Mouse (Mus musculus) liver, embryonic 14.5 days (tissue): ENCODE data around the gene Phyh. TPM values are rescaled to one million over a fixed set of nuclear protein-coding genes. Genes with fewer than 3 reads are reported as not detected.

Source experiments
- ATAC-seq: fragments of 200-750 bp; cut with Nextera tagmentation; 2 replicates; pipeline ENCODE4 v1.8.0; 2017; ENCODE audit warnings: moderate number of reproducible peaks, mild to moderate bottlenecking, moderate library complexity; ENCODE audit not compliant: insufficient read depth
- DNase-seq, 3 experiments: peaks; one replicate each; pipeline ENCODE4 v3.0.0-alpha.2; 2012 to 2013; ENCODE audit warnings: low read depth in 3 of 3, low spot score in 3 of 3
- H3K27ac ChIP-seq: fragments of 300-500 bp; sonication (generic); 2 replicates; pipeline ENCODE4 v1.5.1; 2014; ENCODE audit warnings: moderate library complexity, mild to moderate bottlenecking, control low read depth, inconsistent platforms
- H3K27me3 ChIP-seq: fragments of 300-500 bp; sonication (generic); 2 replicates; pipeline ENCODE4 v1.6.1; 2014; ENCODE audit warnings: mild to moderate bottlenecking, low read length, moderate library complexity; ENCODE audit not compliant: control insufficient read depth, insufficient read depth
- H3K36me3 ChIP-seq: fragments of 300-500 bp; sonication (generic); replicated peaks from 2 replicates; pipeline ENCODE4 v1.6.1; 2014; ENCODE audit warnings: low read depth; ENCODE audit not compliant: control insufficient read depth, insufficient read depth
- H3K4me1 ChIP-seq, 2 experiments: fragments of 200-500 bp in 1 of 2; fragments of 300-500 bp in 1 of 2; sonication (generic) in 1 of 2; replicated peaks; 2 replicates each; pipeline ENCODE4 v1.6.1; 2012 to 2014; ENCODE audit warnings: antibody characterized with exemption in 1 of 2, inconsistent platforms in 1 of 2, low read length in 1 of 2; ENCODE audit not compliant: control insufficient read depth in 2 of 2, insufficient read depth in 2 of 2
- H3K4me2 ChIP-seq: fragments of 300-500 bp; sonication (generic); 2 replicates; pipeline ENCODE4 v1.6.1; 2014; ENCODE audit warnings: low read depth, mild to moderate bottlenecking, control low read depth, moderate library complexity
- H3K4me3 ChIP-seq, 2 experiments: fragments of 200-500 bp in 1 of 2; fragments of 300-500 bp in 1 of 2; sonication (generic) in 1 of 2; 2 replicates each; pipeline ENCODE4 v1.5.1; 2012 to 2014; ENCODE audit warnings: low read depth in 2 of 2, low read length in 2 of 2, mild to moderate bottlenecking in 2 of 2, control low read depth in 1 of 2, inconsistent platforms in 1 of 2, moderate library complexity in 1 of 2; ENCODE audit not compliant: insufficient read depth in 1 of 2
- H3K9ac ChIP-seq: fragments of 300-500 bp; sonication (generic); replicated peaks from 2 replicates; pipeline ENCODE4 v1.6.1; 2014; ENCODE audit warnings: mild to moderate bottlenecking, control low read depth, moderate library complexity
- H3K9me3 ChIP-seq: fragments of 300-500 bp; sonication (generic); 2 replicates; pipeline ENCODE4 v1.6.1; 2016; ENCODE audit warnings: low read length, mixed read lengths; ENCODE audit not compliant: control insufficient read depth
- CTCF ChIP-seq: IDR thresholded peaks from 2 replicates; pipeline ENCODE4 v1.5.1; 2016; ENCODE audit warnings: antibody characterized with exemption, low read depth, control low read depth
- EP300 ChIP-seq: IDR thresholded peaks from 2 replicates; pipeline ENCODE4 v1.6.1; 2016; ENCODE audit warnings: antibody characterized with exemption, low read depth
- WGBS: fragments of 180-500 bp; shearing (Covaris S2); extraction: QIAGEN DNeasy Blood & Tissue Kit; methylation state at CpG from one replicate; pipeline ENCODE4 v1.1.7; 2014; ENCODE audit not compliant: insufficient replicate concordance; 5-methylcytosine and 5-hydroxymethylcytosine counted together
- polyA plus RNA-seq, 2 experiments: library from polyadenylated mRNA; depleted of rRNA in 1 of 2; stranded (reverse) in 1 of 2; unstranded in 1 of 2; fragments of >200 nt; fragmentation: Nextera tagmentation in 1 of 2; extraction: Ambion mirVana in 1 of 2; gene quantifications; 2 replicates each; pipeline versions ENCODE4 v1.2.1 to v1.2.3; 2012 to 2014

Gene Phyh
- polyA plus RNA-seq, 2 experiments, result 38.8 to 63.8 TPM

GRCm38 (mm10) chr2:4886896-4887295, 31.9 kb upstream of the Phyh start:
- Histone ChIP-seq H3K9ac (no peak overlapping the region), H3K4me1 (peaks cover 6 to 8% of the 10 kb centered on the region in 2 experiments), H3K27me3 (no peaks in the 10 kb centered on the region), H3K9me3 (no peaks in the 10 kb centered on the region), H3K4me2 (no peak overlapping the region), H3K27ac (no peak overlapping the region), H3K4me3 (no peak overlapping the region), H3K36me3 (peaks cover 46% of the 10 kb centered on the region)
- ATAC-seq (no peak), DNase-seq (no peak)
- no peak for TF ChIP-seq EP300
- TF ChIP-seq CTCF, result no peak
- 81% methylated on average over 6 of the region's 6 CpGs for WGBS

- peaks cover 53% of the 10 kb centered on the region for H3K36me3 ChIP-seq
- no peaks in the 10 kb centered on the region for H3K9me3 ChIP-seq
- no peaks in the 10 kb centered on the region for H3K4me1 ChIP-seq
- H3K9ac ChIP-seq, result no peak overlapping the region
- H3K4me2 ChIP-seq, result no peak overlapping the region
- 75% methylated on average over 2 of the region's 2 CpGs for WGBS
- no peak overlapping the region for H3K4me3 ChIP-seq
- no peak overlapping the region for H3K27ac ChIP-seq
- ATAC-seq, result no peak
- H3K27me3 ChIP-seq, result no peaks in the 10 kb centered on the region
- no peak for TF ChIP-seq CTCF
- TF ChIP-seq EP300, result no peak
- no peak for DNase-seq
Measured at GRCm38 (mm10) chr2:4895598-4895997, 23.2 kb upstream of the Phyh start.

GRCm38 (mm10) chr2:4896970-4897369, 21.8 kb upstream of the Phyh start:
- Histone ChIP-seq H3K9me3 (no peaks in the 10 kb centered on the region), H3K4me3 (no peak overlapping the region), H3K4me1 (no peaks in the 10 kb centered on the region), H3K27ac (no peak overlapping the region), H3K36me3 (peaks cover 54% of the 10 kb centered on the region), H3K9ac (no peak overlapping the region), H3K27me3 (no peaks in the 10 kb centered on the region), H3K4me2 (no peak overlapping the region)
- ATAC-seq, result no peak
- no peak for DNase-seq
- TF ChIP-seq CTCF (peak; percentile 21; the same call in 1 of the 2 replicates), EP300 (no peak)
- WGBS, result 85% methylated on average over 4 of the region's 4 CpGs

- no peak overlapping the region for H3K9ac ChIP-seq
- no peak overlapping the region for H3K4me2 ChIP-seq
- ATAC-seq (no peak), DNase-seq (no peak)
- 83% methylated on average over 6 of the region's 6 CpGs for WGBS
- TF ChIP-seq CTCF, result no peak
- TF ChIP-seq EP300, result no peak
- no peaks in the 10 kb centered on the region for H3K27me3 ChIP-seq
- no peaks in the 10 kb centered on the region for H3K4me1 ChIP-seq
- H3K27ac ChIP-seq, result no peak overlapping the region
- no peak overlapping the region for H3K4me3 ChIP-seq
- peaks cover 47% of the 10 kb centered on the region for H3K36me3 ChIP-seq
- H3K9me3 ChIP-seq, result no peaks in the 10 kb centered on the region
Measured at GRCm38 (mm10) chr2:4900624-4901023, 18.2 kb upstream of the Phyh start.

GRCm38 (mm10) chr2:4902346-4902745, 16.5 kb upstream of the Phyh start:
- 82% methylated on average over 5 of the region's 5 CpGs for WGBS
- no peaks in the 10 kb centered on the region for H3K27me3 ChIP-seq
- H3K36me3 ChIP-seq, result peaks cover 57% of the 10 kb centered on the region
- no peak overlapping the region for H3K9ac ChIP-seq
- H3K9me3 ChIP-seq, result no peaks in the 10 kb centered on the region
- H3K4me1 ChIP-seq, result no peaks in the 10 kb centered on the region
- ATAC-seq (no peak), DNase-seq (no peak)
- H3K27ac ChIP-seq, result no peak overlapping the region
- TF ChIP-seq CTCF, result no peak
- no peak for TF ChIP-seq EP300
- no peak overlapping the region for H3K4me3 ChIP-seq
- no peak overlapping the region for H3K4me2 ChIP-seq
